Mouse (Mus musculus): ENCODE measurements around the gene Isca2.

DNA sequence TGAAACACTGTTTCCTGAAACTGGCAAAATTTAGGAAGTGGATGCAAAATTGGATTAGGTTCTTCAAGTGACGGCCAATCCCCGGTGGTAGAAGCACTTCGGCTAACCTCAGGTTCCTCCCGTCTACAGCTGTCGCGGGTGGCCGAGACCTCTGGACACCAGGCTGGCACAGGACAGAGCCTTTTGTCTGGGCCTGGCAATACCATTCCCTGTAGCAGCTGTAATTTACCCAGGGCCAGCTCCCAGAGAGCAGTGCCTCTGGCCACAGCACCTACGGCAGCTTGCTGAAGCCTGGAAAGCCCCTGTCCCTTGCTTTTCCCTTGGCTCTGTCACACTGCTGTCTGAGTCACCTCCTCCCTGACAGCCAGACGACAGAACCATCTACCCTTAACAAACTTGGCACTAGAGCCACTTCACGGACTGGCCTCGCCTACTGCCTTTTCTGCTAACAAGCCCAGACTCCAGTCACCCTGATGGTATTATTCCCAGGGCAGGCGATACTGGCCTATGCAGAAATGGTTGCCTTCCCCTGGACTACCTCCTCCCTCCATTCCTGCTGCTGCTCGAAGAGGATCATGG, 28.6 kb downstream of the Isca2 start:
- no peak for TF ChIP-seq CTCF (IDR thresholded peaks at IDR 0.05; ENCODE audit: low read depth)
- TF ChIP-seq EP300 (IDR thresholded peaks at IDR 0.05; ENCODE audit: low read depth) = no peak

Measured in heart, postnatal 0 days (tissue).